Mouse (Mus musculus) forelimb bud, embryonic 11.5 days (tissue): ENCODE results near the gene Med25.

ENCODE experiments used
- DNase-seq: peaks from one replicate; pipeline ENCODE4 v3.0.0-alpha.2; 2012; ENCODE audit warnings: low read depth, low spot score

Med25 gene

GRCm38 (mm10) chr7:44892276-44892921 lies at the start of gene Med25:
Gene Med25 (minus strand): TSS chr7:44892712.
- DNase-seq: peak; percentile 98

GRCm38 (mm10) chr7:44938680-44939079 lies 46.2 kb upstream of the Med25 start:
- no peak for DNase-seq

GRCm38 (mm10) chr7:44929204-44930151 lies 37.0 kb upstream of the Med25 start, which contains the start of gene Ap2a1:
Gene Ap2a1 (minus strand): TSS chr7:44929496.
- DNase-seq: peak; percentile 100

- no peak for DNase-seq
Observed at GRCm38 (mm10) chr7:44928570-44928969, 36.1 kb upstream of the Med25 start.

- peak; percentile 30 for DNase-seq
Observed at GRCm38 (mm10) chr7:44925468-44925867, 33.0 kb upstream of the Med25 start.

GRCm38 (mm10) chr7:44922530-44922929 lies 30.0 kb upstream of the Med25 start:
- DNase-seq: no peak

GRCm38 (mm10) chr7:44919127-44919526 lies 26.6 kb upstream of the Med25 start:
- DNase-seq: no peak

- no peak for DNase-seq
Observed at GRCm38 (mm10) chr7:44918219-44918618, 25.7 kb upstream of the Med25 start.

GRCm38 (mm10) chr7:44916881-44917280 lies 24.4 kb upstream of the Med25 start:
- DNase-seq: no peak

GRCm38 (mm10) chr7:44916191-44916590 lies 23.7 kb upstream of the Med25 start:
- DNase-seq: no peak

- DNase-seq: no peak
Observed at GRCm38 (mm10) chr7:44915314-44915713, 22.8 kb upstream of the Med25 start.

- DNase-seq: no peak
Observed at GRCm38 (mm10) chr7:44914396-44914795, 21.9 kb upstream of the Med25 start.

GRCm38 (mm10) chr7:44908706-44909476 lies 16.4 kb upstream of the Med25 start:
- no peak for DNase-seq

- DNase-seq: no peak
Observed at GRCm38 (mm10) chr7:44905430-44905829, 12.9 kb upstream of the Med25 start.

GRCm38 (mm10) chr7:44901230-44901722 lies 8.8 kb upstream of the Med25 start:
- DNase-seq: peak; percentile 40

- no peak for DNase-seq
Observed at GRCm38 (mm10) chr7:44900632-44901031, 8.1 kb upstream of the Med25 start.

- no peak for DNase-seq
Observed at GRCm38 (mm10) chr7:44898607-44899006, 6.1 kb upstream of the Med25 start.

- DNase-seq: no peak
Observed at GRCm38 (mm10) chr7:44896499-44896898, 4.0 kb upstream of the Med25 start.

- DNase-seq: peak; percentile 95
Observed at GRCm38 (mm10) chr7:44895593-44896434, 3.3 kb upstream of the Med25 start, which contains the start of gene Fuz. Gene Fuz (plus strand): TSS chr7:44896079.

- DNase-seq: no peak
Observed at GRCm38 (mm10) chr7:44895206-44895592, 2.7 kb upstream of the Med25 start.

- DNase-seq: no peak
Observed at GRCm38 (mm10) chr7:44894175-44894574, 1.7 kb upstream of the Med25 start.
